Mouse (Mus musculus) liver, postnatal 0 days (tissue): ENCODE measurements around the gene Gcnt1.

Experiments
- CTCF ChIP-seq: sonication (generic); IDR thresholded peaks from 2 replicates; pipeline ENCODE4 v1.5.1; 2016; ENCODE audit warnings: antibody characterized with exemption, low read depth
- EP300 ChIP-seq: IDR thresholded peaks from 2 replicates; pipeline ENCODE4 v1.6.1; 2016; ENCODE audit warnings: antibody characterized with exemption, low read depth, mild to moderate bottlenecking

GRCm38 (mm10) chr19:17410465-17411065 is 37.9 kb upstream of the Gcnt1 start:
- TF ChIP-seq CTCF (no peak), EP300 (no peak)
